Mouse (Mus musculus) bone marrow, adult 2 months (tissue): ENCODE results near the gene Zbed6.

Source experiments
- CTCF ChIP-seq: fragments of 200-500 bp; IDR thresholded peaks from 2 replicates; pipeline ENCODE4 v1.5.1; 2011; ENCODE audit warnings: low read length, control low read depth; ENCODE audit not compliant: control insufficient read depth, insufficient read depth
- POLR2A ChIP-seq: fragments of 200-500 bp; IDR thresholded peaks from 2 replicates; pipeline ENCODE4 v1.6.1; 2011; ENCODE audit warnings: low read depth, mild to moderate bottlenecking, control low read depth, low read length, borderline replicate concordance; ENCODE audit not compliant: control insufficient read depth

DNA sequence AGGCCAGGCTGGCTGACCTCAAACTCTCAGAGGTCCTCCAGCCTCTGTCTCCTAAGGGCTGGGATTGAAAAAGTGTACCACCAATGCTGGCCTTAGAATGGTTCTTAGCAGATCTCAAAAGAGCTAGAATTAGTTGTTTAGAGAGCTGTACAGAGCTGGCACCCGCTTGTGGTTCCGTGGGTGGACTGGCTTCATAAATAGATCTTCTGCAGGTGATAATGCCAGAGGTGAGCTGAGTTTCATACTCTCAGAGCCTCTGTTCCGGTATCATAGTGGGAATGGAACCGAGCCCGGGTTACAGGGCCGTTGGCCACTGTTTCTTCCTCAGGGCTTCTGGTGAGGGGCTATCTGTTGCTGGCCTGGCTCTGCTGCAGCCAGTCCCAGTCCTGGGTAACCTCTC is 30.4 kb upstream of the Zbed6 start:
- no peak for TF ChIP-seq CTCF
- no peak for TF ChIP-seq POLR2A
